Mouse (Mus musculus): ENCODE data around the gene Sash1. TPM values are rescaled to one million over a fixed set of nuclear protein-coding genes. Genes with fewer than 3 reads are reported as not detected.

The Sash1 gene
- polyA plus RNA-seq, 1 experiment = 4.8 TPM

- Histone ChIP-seq H3K27ac (ENCODE audit: control insufficient read depth, insufficient read depth, low read length) (no peak overlapping the region), H3K4me1 (replicated peaks; ENCODE audit: control insufficient read depth, insufficient read depth, low read length) (0 out of 2 replicates have a peak, but pooled peaks cover 2% of the 10 kb centered on the region), H3K4me3 (ENCODE audit: control insufficient read depth, insufficient read depth, low read length) (no peak overlapping the region), H3K27me3 (ENCODE audit: control insufficient read depth, insufficient read depth, low read length) (no peaks in the 10 kb centered on the region), H3K36me3 (ENCODE audit: control insufficient read depth, insufficient read depth, low read length) (no peaks in the 10 kb centered on the region)
- WGBS = 88% methylated on average over 12 of the region's 12 CpGs
- TF ChIP-seq POLR2A (IDR thresholded peaks at IDR 0.05; ENCODE audit: control insufficient read depth, extremely low read depth, insufficient read depth, low read length, poor library complexity) (no peak), CTCF (IDR thresholded peaks at IDR 0.05; ENCODE audit: borderline replicate concordance, control insufficient read depth, extremely low read depth, insufficient read depth, low read length, poor library complexity) (no peak)
- DNase-seq = no peak
Measured at GRCm38 (mm10) chr10:8762771-8763170, 123.1 kb downstream of the Sash1 start.

GRCm38 (mm10) chr10:8762209-8762701, 123.6 kb downstream of the Sash1 start:
- no peak overlapping the region for H3K4me3 ChIP-seq (ENCODE audit: control insufficient read depth, insufficient read depth, low read length)
- no peaks in the 10 kb centered on the region for H3K27me3 ChIP-seq (ENCODE audit: control insufficient read depth, insufficient read depth, low read length)
- no peak for TF ChIP-seq CTCF (IDR thresholded peaks at IDR 0.05; ENCODE audit: borderline replicate concordance, control insufficient read depth, extremely low read depth, insufficient read depth, low read length, poor library complexity)
- TF ChIP-seq POLR2A (IDR thresholded peaks at IDR 0.05; ENCODE audit: control insufficient read depth, extremely low read depth, insufficient read depth, low read length, poor library complexity) = no peak
- no peak for DNase-seq
- 89% methylated on average over 14 of the region's 14 CpGs for WGBS
- no peaks in the 10 kb centered on the region for H3K36me3 ChIP-seq (ENCODE audit: control insufficient read depth, insufficient read depth, low read length)
- 0 out of 2 replicates have a peak, but pooled peaks cover 2% of the 10 kb centered on the region for H3K4me1 ChIP-seq (replicated peaks; ENCODE audit: control insufficient read depth, insufficient read depth, low read length)
- no peak overlapping the region for H3K27ac ChIP-seq (ENCODE audit: control insufficient read depth, insufficient read depth, low read length)

GRCm38 (mm10) chr10:8761656-8762055, 124.2 kb downstream of the Sash1 start:
- Histone ChIP-seq H3K27me3 (ENCODE audit: control insufficient read depth, insufficient read depth, low read length) (no peaks in the 10 kb centered on the region), H3K4me1 (replicated peaks; ENCODE audit: control insufficient read depth, insufficient read depth, low read length) (0 out of 2 replicates have a peak, but pooled peaks cover 2% of the 10 kb centered on the region), H3K36me3 (ENCODE audit: control insufficient read depth, insufficient read depth, low read length) (no peaks in the 10 kb centered on the region), H3K27ac (ENCODE audit: control insufficient read depth, insufficient read depth, low read length) (no peak overlapping the region), H3K4me3 (ENCODE audit: control insufficient read depth, insufficient read depth, low read length) (no peak overlapping the region)
- 84% methylated on average over 9 of the region's 9 CpGs for WGBS
- TF ChIP-seq CTCF (IDR thresholded peaks at IDR 0.05; ENCODE audit: borderline replicate concordance, control insufficient read depth, extremely low read depth, insufficient read depth, low read length, poor library complexity) (no peak), POLR2A (IDR thresholded peaks at IDR 0.05; ENCODE audit: control insufficient read depth, extremely low read depth, insufficient read depth, low read length, poor library complexity) (no peak)
- DNase-seq = no peak

- Histone ChIP-seq H3K27me3 (ENCODE audit: control insufficient read depth, insufficient read depth, low read length) (no peaks in the 10 kb centered on the region), H3K4me3 (ENCODE audit: control insufficient read depth, insufficient read depth, low read length) (no peak overlapping the region), H3K27ac (ENCODE audit: control insufficient read depth, insufficient read depth, low read length) (no peak overlapping the region; the same call in 1 of the 2 replicates), H3K4me1 (replicated peaks; ENCODE audit: control insufficient read depth, insufficient read depth, low read length) (0 out of 2 replicates have a peak, but pooled peaks cover 2% of the 10 kb centered on the region), H3K36me3 (ENCODE audit: control insufficient read depth, insufficient read depth, low read length) (no peaks in the 10 kb centered on the region)
- WGBS = 66% methylated on average over 4 of the region's 4 CpGs
- no peak for TF ChIP-seq CTCF (IDR thresholded peaks at IDR 0.05; ENCODE audit: borderline replicate concordance, control insufficient read depth, extremely low read depth, insufficient read depth, low read length, poor library complexity)
- no peak for TF ChIP-seq POLR2A (IDR thresholded peaks at IDR 0.05; ENCODE audit: control insufficient read depth, extremely low read depth, insufficient read depth, low read length, poor library complexity)
- DNase-seq = no peak
Measured at GRCm38 (mm10) chr10:8760598-8760997, 125.3 kb downstream of the Sash1 start.

GRCm38 (mm10) chr10:8759228-8759627, 126.6 kb downstream of the Sash1 start:
- DNase-seq = no peak
- Histone ChIP-seq H3K36me3 (ENCODE audit: control insufficient read depth, insufficient read depth, low read length) (no peaks in the 10 kb centered on the region), H3K4me3 (ENCODE audit: control insufficient read depth, insufficient read depth, low read length) (no peak overlapping the region), H3K27me3 (ENCODE audit: control insufficient read depth, insufficient read depth, low read length) (no peaks in the 10 kb centered on the region), H3K4me1 (replicated peaks; ENCODE audit: control insufficient read depth, insufficient read depth, low read length) (0 out of 2 replicates have a peak, but pooled peaks cover 2% of the 10 kb centered on the region), H3K27ac (ENCODE audit: control insufficient read depth, insufficient read depth, low read length) (no peak overlapping the region)
- TF ChIP-seq POLR2A (IDR thresholded peaks at IDR 0.05; ENCODE audit: control insufficient read depth, extremely low read depth, insufficient read depth, low read length, poor library complexity) (no peak), CTCF (IDR thresholded peaks at IDR 0.05; ENCODE audit: borderline replicate concordance, control insufficient read depth, extremely low read depth, insufficient read depth, low read length, poor library complexity) (no peak)
- WGBS = 11% methylated on average over 7 of the region's 7 CpGs

- WGBS = 92% methylated on average over 21 of the region's 21 CpGs
- no peak for TF ChIP-seq CTCF (IDR thresholded peaks at IDR 0.05; ENCODE audit: borderline replicate concordance, control insufficient read depth, extremely low read depth, insufficient read depth, low read length, poor library complexity)
- no peak for TF ChIP-seq POLR2A (IDR thresholded peaks at IDR 0.05; ENCODE audit: control insufficient read depth, extremely low read depth, insufficient read depth, low read length, poor library complexity)
- H3K27me3 ChIP-seq (ENCODE audit: control insufficient read depth, insufficient read depth, low read length) = no peaks in the 10 kb centered on the region
- no peak overlapping the region for H3K4me3 ChIP-seq (ENCODE audit: control insufficient read depth, insufficient read depth, low read length)
- no peaks in the 10 kb centered on the region for H3K36me3 ChIP-seq (ENCODE audit: control insufficient read depth, insufficient read depth, low read length)
- 0 out of 2 replicates have a peak, but pooled peaks cover 2% of the 10 kb centered on the region for H3K4me1 ChIP-seq (replicated peaks; ENCODE audit: control insufficient read depth, insufficient read depth, low read length)
- no peak overlapping the region for H3K27ac ChIP-seq (ENCODE audit: control insufficient read depth, insufficient read depth, low read length)
- no peak for DNase-seq
Measured at GRCm38 (mm10) chr10:8757429-8757931, 128.4 kb downstream of the Sash1 start.
